Mouse (Mus musculus) heart, adult 2 months (tissue): ENCODE data around the gene Xrcc1.

Experiments used
- EP300 ChIP-seq: fragments of 200-500 bp; IDR thresholded peaks from 2 replicates; pipeline ENCODE4 v1.6.1; 2011; ENCODE audit warnings: low read depth, low read length, control low read depth; ENCODE audit not compliant: insufficient read depth
- POLR2A ChIP-seq: fragments of 200-500 bp; IDR thresholded peaks from 2 replicates; pipeline ENCODE4 v1.6.1; 2011; ENCODE audit warnings: mild to moderate bottlenecking, low read depth, low read length, control low read depth; ENCODE audit not compliant: insufficient read depth

DNA sequence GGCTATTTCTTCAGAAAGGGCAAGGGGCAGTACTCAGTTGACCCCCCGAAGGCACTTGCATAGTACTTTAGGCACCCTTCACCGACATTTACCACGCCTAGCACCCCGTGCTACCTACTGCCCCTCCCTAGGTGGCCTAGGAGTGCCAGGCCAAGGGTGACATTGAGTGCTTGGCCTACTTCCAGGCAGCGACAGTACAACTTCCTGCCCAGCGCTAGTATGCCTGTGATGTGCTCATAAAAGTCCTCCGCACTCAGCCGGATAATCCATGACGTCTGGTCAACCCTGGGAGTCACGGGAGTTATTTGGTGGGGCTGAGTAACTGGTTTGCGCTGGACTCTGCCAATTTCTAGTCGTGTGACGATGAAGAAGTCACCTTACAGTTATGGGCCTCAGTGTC is 42.2 kb downstream of the Xrcc1 start:
- TF ChIP-seq EP300 (no peak), POLR2A (no peak)
